Mouse (Mus musculus): ENCODE measurements around the gene Pfn5.
"Not testable (repeated sequence)": the region's sequence is repeated elsewhere in the genome, so short reads cannot be mapped to it uniquely, and the experiment has no call there.

The Pfn5 gene

GRCm38 (mm10) chrX:95557887-95558286 lies at the start of gene Pfn5, which contains the start of gene Asb12:
Gene Pfn5 (plus strand): TSS chrX:95558104.
Gene Asb12 (minus strand): TSS chrX:95557987.
- no peak for DNase-seq

GRCm38 (mm10) chrX:95523883-95524282 lies 34.0 kb upstream of the Pfn5 start:
- DNase-seq = no peak

- peak; percentile 2 for DNase-seq
Observed at GRCm38 (mm10) chrX:95525166-95525565, 32.7 kb upstream of the Pfn5 start.

GRCm38 (mm10) chrX:95535493-95535892 lies 22.4 kb upstream of the Pfn5 start:
- not testable (repeated sequence) for DNase-seq

GRCm38 (mm10) chrX:95554321-95554720 lies 3.6 kb upstream of the Pfn5 start:
- no peak for DNase-seq

- DNase-seq = peak; percentile 2
Observed at GRCm38 (mm10) chrX:95600609-95601008, 42.7 kb downstream of the Pfn5 start.

Data from liver (tissue).